Mouse (Mus musculus) megakaryocyte, embryonic 14.5 days (primary cell): ENCODE measurements around the gene Mak. TPM values are rescaled to one million over a fixed set of nuclear protein-coding genes. Genes with fewer than 3 reads are reported as not detected.
"Not testable (repeated sequence)": the region's sequence is repeated elsewhere in the genome, so short reads cannot be mapped to it uniquely, and the experiment has no call there.

Source experiments
- H3K27me3 ChIP-seq: replicated peaks from 2 replicates; pipeline ENCODE3; 2012; ENCODE audit warnings: inconsistent platforms
- H3K36me3 ChIP-seq: replicated peaks from 2 replicates; pipeline ENCODE3; 2012; ENCODE audit warnings: low read length, inconsistent platforms, mixed read lengths
- H3K4me1 ChIP-seq: 2 replicates; pipeline ENCODE4 v1.6.1; 2012; ENCODE audit warnings: inconsistent platforms
- H3K4me3 ChIP-seq: replicated peaks from 2 replicates; pipeline ENCODE3; 2012; ENCODE audit warnings: moderate library complexity, mild to moderate bottlenecking, inconsistent platforms
- H3K9me3 ChIP-seq: 2 replicates; pipeline ENCODE4 v1.6.1; 2012; ENCODE audit warnings: inconsistent platforms
- FLI1 ChIP-seq: IDR thresholded peaks from 2 replicates; pipeline ENCODE4 v1.6.1; 2012; ENCODE audit warnings: low read length, inconsistent platforms, mixed read lengths
- GATA1 ChIP-seq: IDR thresholded peaks from 3 replicates; pipeline ENCODE4 v1.6.1; 2012; ENCODE audit warnings: mixed read lengths, low read length, inconsistent platforms, borderline replicate concordance
- polyA plus RNA-seq: library from polyadenylated mRNA; stranded (reverse); fragments of >175 nt; gene quantifications from 2 replicates; pipeline ENCODE4 v1.2.3, GENCODE M21; 2012; ENCODE audit warnings: low replicate concordance; ENCODE audit not compliant: insufficient read depth

The Mak gene
- polyA plus RNA-seq, 1 experiment = not detected

DNA sequence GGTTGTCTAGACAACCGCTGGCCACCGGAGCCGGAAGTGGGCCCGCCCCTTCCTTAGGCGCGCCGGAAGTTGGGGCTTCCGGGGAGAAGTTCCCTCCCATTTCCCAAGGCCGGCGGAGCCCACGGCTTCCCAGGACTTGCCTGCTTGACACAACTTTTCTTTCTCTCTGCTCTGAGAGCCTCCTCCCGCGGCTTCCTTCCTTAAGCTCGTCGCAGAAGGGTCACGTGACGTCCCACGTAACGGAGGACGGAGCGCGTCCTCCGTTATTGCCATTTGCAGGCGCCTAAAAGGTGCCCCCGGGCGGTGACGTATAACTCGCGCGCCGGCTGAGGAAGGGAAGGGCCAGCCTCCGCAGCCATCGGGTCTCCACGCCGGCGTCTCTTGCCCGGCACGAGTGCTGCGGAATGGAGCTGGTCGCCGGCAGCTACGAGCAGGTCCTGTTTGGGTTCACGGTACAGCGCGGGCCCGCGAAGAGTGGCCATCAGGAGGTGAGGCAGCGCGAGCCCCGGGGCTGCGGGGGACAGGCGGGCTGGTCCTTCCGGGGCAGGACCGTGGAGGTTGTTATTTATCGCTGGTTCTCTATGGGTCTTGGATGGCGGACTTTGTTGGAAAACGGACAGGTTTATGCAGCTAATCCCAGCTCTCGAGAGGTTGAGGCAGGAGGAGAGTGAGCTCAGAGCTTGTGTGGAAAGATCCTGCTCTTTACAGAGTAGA, 78.4 kb downstream of the Mak start, which contains the start of gene Pak1ip1:
TSS of gene Pak1ip1 (plus strand) at position 98 of the 714 bp plus-strand sequence.
- Histone ChIP-seq H3K36me3 (peaks cover 34% of the 10 kb centered on the region), H3K27me3 (no peaks in the 10 kb centered on the region), H3K9me3 (no peaks in the 10 kb centered on the region), H3K4me1 (peaks cover 48% of the 10 kb centered on the region), H3K4me3 (peak within 1 kb of the TSS; percentile 98)
- TF ChIP-seq FLI1 = peak; percentile 95
- TF ChIP-seq GATA1 = no peak

DNA sequence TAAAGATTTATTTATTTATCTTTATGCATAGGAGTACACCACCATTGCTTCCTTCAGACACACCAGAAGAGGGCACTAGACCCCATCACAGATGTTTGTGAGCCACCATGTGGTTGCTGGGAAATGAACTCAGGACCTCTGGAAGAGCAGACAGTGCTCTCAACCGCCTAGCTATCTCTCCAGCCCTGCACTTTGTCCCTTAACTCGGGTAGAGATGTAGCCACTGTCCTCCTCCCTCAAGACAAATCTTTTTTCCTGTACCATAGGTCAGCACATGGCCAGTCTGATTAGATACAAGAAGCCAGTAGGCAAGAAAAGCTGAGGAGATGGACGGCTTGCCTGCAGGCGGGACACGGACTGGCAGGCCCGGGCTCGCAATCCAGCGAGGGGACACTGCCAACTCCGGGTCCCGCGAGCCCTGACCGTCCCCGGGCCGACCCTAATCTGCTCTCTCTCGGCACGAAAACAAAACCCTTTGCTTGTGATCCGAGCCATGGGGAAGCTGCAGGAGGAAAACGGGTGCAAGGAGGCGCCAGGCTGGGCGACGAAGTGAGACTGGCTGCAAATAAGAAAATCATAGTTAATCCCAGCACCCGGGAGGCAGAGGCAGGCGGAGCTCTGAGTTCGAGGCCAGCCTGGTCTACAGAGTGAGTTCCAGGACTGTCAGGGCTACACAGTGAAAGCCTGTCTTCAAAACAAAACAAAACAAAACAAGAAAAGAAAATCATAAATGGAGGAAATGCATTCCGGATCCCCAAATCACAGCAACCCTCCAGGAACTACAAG, 79.2 kb downstream of the Mak start:
- Histone ChIP-seq H3K4me3 (peak overlapping the region; percentile 98), H3K27me3 (no peaks in the 10 kb centered on the region), H3K36me3 (peaks cover 26% of the 10 kb centered on the region), H3K4me1 (peaks cover 41% of the 10 kb centered on the region), H3K9me3 (no peaks in the 10 kb centered on the region)
- TF ChIP-seq FLI1 (no peak), GATA1 (no peak)

DNA sequence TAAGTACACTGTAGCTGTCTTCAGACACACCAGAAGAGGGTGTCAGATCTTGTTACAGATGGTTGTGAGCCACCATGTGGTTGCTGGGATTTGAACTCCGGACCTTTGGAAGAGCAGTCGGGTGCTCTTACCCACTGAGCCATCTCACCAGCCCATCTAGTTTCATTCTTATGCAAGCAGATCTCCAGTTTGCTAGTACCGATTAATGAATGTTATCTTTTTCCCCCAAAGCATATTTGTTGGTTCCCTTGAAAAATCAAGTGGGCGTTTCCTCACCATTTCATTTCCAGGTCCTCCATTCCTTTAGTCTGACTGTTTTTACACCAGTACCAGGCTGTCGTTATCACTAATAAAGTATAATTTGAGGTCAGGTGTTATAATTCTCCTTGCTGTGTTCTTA, 81.0 kb downstream of the Mak start:
- H3K4me1 ChIP-seq = peaks cover 43% of the 10 kb centered on the region
- peaks cover 11% of the 10 kb centered on the region for H3K36me3 ChIP-seq
- not testable (repeated sequence) for H3K9me3 ChIP-seq, H3K4me3 ChIP-seq, H3K27me3 ChIP-seq

DNA sequence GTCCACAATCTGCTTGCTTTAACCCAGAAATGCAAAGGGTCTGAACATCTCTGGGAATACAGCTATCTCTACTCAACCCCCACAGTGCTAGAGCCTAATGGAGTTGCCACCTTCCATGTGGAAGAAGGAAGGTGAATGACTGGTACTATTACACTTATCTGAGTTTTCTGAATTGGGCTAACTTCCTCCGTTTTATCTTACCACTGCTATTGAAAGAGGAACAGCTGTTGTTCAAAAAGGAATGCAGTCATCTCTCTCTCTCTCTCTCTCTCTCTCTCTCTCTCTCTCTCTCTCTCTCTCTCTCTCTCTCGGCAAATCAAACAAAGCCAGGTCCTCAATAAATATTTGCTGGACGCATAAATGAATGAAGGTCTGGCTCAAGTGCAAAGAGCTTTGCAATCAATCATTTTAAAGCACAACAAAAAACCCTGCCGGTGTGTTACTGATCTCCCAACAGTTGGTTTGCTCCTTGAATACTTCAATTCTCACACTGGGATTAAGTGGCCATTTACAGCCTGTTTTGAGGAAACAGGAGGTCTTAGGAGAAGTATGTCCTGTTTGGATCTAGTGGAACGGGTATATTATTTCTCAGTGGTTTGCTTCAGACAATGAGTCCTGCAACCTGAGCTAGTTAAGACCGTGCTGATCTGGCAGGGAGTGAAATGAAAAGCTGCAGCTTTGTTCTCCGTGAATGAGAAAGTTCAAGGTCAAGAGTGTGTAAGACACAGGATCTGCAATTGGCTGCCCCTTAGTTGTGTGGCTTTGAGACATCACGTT, 84.8 kb downstream of the Mak start:
- no peak overlapping the region for H3K4me3 ChIP-seq
- TF ChIP-seq FLI1 (no peak), GATA1 (no peak)

DNA sequence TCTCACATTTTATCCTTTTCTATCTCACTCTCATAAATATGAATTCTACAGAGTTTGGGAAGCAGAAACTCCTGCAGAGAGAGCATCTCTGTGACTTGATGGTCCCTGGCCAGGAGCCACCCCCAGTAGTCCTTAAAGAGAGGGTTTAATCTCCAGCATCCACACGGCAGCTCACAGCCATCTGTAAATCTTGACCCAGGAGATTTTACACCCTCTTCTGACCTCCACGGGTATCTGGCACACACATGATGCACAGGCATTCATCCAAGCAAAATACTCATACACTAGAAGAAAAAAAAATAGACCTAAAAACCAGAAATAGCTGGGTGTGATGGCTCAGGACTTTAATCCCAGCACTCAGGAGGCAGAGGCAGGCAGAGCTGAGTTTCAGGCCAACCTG, 91.1 kb downstream of the Mak start:
- 0 out of 2 replicates have a peak, but pooled peaks cover 3% of the 10 kb centered on the region for H3K9me3 ChIP-seq
- H3K4me1 ChIP-seq = peaks cover 30% of the 10 kb centered on the region
- H3K4me3 ChIP-seq = no peak overlapping the region
- H3K27me3 ChIP-seq = no peaks in the 10 kb centered on the region
- TF ChIP-seq GATA1 (no peak), FLI1 (no peak)
- H3K36me3 ChIP-seq = peaks cover 3% of the 10 kb centered on the region

More for the DNA sequence above, 84.8 kb downstream of the Mak start:
- peaks cover 27% of the 10 kb centered on the region for H3K4me1 ChIP-seq
- H3K9me3 ChIP-seq = 0 out of 2 replicates have a peak, but pooled peaks cover 3% of the 10 kb centered on the region
- H3K27me3 ChIP-seq = no peaks in the 10 kb centered on the region
- peaks cover 3% of the 10 kb centered on the region for H3K36me3 ChIP-seq

DNA sequence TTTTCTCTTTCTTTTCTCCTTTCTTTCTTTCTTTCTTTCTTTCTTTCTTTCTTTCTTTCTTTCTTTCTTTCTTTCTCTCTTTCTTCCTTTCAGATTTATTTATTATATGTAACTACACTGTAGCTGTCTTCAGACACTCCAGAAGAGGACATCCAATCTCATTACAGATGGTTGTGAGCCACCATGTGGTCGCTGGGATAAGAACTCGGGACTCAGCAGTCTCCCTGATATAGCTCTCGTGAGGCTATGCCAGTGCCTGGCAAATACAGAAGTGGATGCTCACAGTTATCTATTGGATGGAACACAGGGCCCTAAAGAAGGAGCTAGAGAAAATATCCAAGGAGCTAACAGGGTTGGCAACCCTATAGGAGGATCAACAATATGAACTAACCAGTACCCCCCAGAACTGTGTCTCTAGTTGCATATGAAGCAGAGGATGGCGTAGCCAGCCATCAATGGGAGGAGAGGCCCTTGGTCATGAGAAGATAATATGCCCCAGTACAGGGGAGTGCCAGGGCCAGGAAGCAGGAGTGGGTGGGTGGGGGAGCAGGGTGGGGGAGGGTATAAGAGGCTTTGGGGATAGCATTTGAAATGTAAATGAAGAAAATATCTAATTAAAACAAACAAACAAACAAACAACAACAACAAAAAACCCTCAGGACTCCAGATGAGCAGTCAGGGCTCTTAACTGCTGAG, 91.8 kb downstream of the Mak start:
- peaks cover 34% of the 10 kb centered on the region for H3K4me1 ChIP-seq
- not testable (repeated sequence) for H3K4me3 ChIP-seq, H3K27me3 ChIP-seq, H3K36me3 ChIP-seq, H3K9me3 ChIP-seq

DNA sequence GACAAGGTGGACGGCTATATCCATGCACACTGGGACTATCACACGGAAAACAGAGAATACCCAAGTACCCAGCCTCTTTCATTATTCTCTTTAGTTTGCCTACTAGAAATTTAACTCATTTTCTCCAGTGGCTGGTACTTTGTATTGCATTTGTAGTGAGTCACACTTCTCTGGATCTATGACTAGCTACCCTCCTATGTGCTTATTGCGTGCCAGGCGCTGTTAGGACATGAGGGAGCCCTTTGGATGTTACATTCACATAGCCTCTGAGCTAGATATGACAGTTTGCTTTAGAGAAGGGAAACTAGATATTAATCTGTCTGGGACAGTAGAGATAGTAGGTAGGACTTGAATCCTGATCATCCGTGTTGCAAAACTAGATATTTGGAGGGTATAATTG, 93.4 kb downstream of the Mak start:
- Histone ChIP-seq H3K27me3 (no peaks in the 10 kb centered on the region), H3K4me1 (peaks cover 35% of the 10 kb centered on the region), H3K36me3 (peaks cover 7% of the 10 kb centered on the region), H3K4me3 (no peak overlapping the region), H3K9me3 (peaks cover 4% of the 10 kb centered on the region; the same call in 1 of the 2 replicates)
- TF ChIP-seq GATA1 (no peak), FLI1 (no peak)

DNA sequence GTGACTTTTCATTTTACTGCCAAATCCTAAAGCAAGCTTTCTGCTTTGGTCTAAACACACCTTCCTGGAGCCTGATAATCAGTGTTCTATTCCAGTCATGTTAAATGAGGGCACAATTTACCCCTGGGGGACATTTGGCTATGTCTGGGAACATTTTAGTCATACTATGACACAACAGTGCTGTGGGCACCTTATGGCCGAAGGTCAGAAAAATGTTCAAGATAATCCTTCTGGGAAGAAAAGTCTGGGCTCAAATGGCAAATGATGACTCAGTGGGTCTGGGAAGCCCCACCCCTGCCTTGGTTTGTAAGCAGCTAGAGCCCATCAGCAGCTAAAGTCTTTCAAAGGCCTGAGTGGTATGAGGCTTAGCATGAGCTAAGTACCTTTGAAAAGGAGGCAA, 96.7 kb downstream of the Mak start:
- Histone ChIP-seq H3K36me3 (peaks cover 7% of the 10 kb centered on the region), H3K27me3 (no peaks in the 10 kb centered on the region), H3K4me3 (no peak overlapping the region), H3K4me1 (peaks cover 39% of the 10 kb centered on the region), H3K9me3 (peaks cover 4% of the 10 kb centered on the region; the same call in 1 of the 2 replicates)
- TF ChIP-seq GATA1 (no peak), FLI1 (no peak)

DNA sequence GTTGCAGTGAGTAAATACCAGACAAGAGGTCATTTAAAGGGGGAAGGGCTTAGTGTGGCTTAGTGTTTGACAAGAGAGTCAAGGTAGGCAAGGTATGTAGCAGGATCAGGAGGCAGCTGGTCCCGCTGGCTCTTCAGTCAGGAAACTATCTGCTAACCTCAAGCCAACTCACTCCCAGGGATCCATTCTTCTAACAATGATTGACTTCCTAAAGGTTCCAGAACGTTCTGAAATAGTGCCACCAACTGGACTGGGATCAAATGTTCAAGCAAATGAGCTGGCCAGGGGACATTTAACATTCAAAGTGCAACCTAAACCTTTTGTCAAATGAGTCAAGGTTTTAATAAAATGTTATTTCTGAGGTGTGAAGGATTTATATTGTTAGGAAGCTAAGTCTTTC, 100.2 kb downstream of the Mak start:
- Histone ChIP-seq H3K36me3 (peaks cover 7% of the 10 kb centered on the region), H3K9me3 (peaks cover 4% of the 10 kb centered on the region; the same call in 1 of the 2 replicates), H3K4me3 (no peak overlapping the region), H3K27me3 (no peaks in the 10 kb centered on the region), H3K4me1 (peaks cover 39% of the 10 kb centered on the region)
- no peak for TF ChIP-seq GATA1
- no peak for TF ChIP-seq FLI1

DNA sequence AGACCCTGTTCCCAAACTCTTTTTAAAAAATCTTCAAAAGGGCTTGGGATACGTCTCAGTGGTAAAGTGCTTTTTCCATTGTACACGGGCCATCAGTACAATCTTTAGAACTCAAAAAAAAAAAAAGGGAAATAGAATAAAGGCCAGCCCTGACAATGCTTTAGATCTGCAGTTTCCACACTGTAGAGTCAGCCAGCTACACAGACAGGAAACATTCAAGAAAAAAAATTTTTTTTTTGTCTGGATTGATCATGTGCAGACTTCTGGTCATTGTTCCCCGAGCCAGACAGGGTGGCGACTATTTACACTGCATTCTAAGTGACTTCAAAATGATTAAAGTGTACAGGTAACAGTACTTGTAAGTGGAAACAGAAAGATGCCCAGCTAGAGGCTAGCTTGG, 100.9 kb downstream of the Mak start:
- Histone ChIP-seq H3K9me3 (peaks cover 4% of the 10 kb centered on the region; the same call in 1 of the 2 replicates), H3K4me3 (no peak overlapping the region), H3K36me3 (peaks cover 7% of the 10 kb centered on the region), H3K27me3 (no peaks in the 10 kb centered on the region), H3K4me1 (peaks cover 36% of the 10 kb centered on the region)
- TF ChIP-seq GATA1 (no peak), FLI1 (no peak)
